Mouse (Mus musculus): ENCODE results near the gene Tbc1d14. TPM values are rescaled to one million over a fixed set of nuclear protein-coding genes. Genes with fewer than 3 reads are reported as not detected.

Gene Tbc1d14
- 82.3 and 95.9 TPM in 2 replicates for polyA plus RNA-seq (2012; rRNA removed)

DNA sequence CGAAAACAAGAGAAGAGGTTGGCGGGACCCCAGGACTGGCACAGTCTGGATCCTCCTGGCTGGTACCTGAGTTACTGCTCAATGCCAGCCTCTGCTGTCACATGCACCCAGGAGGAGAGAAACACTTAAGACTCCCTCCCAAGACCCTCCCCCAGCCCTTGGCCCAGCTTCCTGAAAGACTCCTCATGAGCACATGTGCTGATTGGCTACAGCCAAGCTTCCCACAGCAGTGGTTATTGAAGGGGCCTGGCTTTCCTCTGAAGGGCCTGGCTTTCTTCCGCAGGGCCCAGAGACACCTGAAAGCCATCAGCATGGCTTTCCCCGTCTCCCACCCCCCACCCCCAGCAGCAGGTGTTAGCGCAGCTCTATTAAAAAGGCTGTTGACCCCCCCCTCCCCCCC, at the start of gene Tbc1d14:
Tbc1d14 (minus strand) TSS at position 101 of the 400 bp plus-strand sequence.

DNA sequence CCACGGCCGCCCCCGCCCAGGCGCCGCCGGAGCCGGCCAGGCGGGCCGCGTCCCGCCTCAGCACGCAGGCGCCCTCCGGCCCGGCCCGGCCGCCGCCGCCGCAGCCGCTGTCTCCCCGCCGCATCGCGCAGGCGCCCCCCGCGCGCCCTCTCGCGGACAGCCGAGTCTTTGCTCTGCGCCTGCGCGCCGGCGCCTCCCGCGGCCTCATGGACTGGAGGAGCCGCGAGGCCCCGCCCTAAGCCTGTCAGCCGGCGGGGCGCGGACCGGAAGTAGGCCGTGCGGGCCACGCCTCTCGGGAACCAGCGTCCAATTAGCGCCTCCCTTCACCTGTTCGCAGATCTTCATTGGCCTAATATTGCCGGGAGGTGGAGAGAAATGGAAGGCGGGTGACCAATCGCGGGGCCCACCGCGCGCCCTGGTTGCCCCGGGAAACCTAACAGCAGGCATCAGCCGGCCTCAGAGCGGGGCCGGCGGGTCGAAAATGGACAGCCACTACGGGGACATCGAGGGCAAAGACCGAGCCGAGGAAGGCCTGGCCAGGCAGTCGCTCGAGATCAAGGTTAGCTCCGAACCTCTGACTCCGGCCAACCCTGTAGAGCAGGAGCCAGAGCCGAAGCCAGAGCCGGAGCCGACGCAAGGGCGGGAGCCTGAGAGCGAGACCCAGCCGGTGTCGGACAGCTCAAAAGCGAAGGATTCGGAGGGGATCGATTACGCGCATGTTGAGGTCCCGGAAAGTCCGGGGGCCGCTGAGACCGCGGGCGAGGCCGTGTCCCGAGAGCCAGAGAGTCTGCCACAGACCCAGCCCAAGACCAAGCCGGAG, 108.7 kb downstream of the Tbc1d14 start, which contains the start of the genes Tada2b and Ccdc96:
Tada2b (minus strand) TSS at position 115 of the 820 bp plus-strand sequence.
Ccdc96 (plus strand) TSS at position 418 of the 820 bp plus-strand sequence.

DNA sequence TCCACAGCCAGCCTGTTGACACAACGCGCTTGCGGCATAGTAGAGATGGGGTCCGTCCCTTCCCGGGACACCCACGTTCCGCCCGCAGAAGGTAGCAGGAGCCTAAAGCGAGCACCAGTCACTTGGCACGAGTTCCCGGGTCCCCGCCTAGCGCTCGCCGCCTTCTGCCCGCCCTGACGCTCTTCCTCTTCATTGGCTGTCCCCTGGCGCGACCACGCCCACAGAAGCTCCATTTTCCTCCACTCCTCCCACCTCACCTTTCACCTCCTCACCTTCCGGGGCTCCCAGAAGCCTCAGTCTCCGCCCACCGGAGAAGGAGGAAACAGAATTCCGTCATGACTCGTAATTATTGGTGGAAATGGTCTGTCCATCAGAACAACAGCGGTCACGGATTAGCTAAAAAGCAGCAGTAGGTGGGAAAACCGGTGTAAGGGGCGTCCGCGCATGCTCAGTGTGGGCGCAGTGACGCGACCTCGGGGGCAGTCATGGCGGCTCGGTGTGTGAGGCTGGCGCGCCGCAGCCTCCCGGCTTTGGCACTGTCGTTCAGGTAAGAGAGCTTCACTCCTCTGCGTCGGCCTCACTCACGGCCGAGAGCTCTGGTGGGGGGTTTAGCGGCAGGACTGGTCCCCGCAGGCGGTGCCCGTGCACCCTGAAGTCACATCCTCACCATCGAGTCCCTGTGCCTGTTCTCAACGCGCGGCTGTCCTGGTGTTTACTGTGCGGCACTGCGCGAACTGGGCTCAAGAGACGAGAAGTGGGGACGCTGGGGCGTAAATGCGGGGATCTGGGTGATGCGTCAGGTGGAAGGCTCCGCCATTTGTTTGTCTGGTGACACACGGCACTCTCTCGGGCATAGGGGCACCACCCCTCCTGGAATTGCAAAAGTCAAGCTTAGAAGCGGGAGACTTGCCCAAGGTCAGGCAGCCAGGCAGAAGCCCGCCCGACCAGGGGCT, 128.1 kb downstream of the Tbc1d14 start, which contains the start of gene Grpel1:
Grpel1 (plus strand) TSS at position 290 of the 953 bp plus-strand sequence.

Other genes starting within 250 kb of the Tbc1d14 start
- gene Sorcs2, start 195.1 kb downstream of the Tbc1d14 start, polyA plus RNA-seq (2012; rRNA removed) = 13.3 and 19.3 TPM in 2 replicates
- gene Grpel1, start 128.3 kb downstream of the Tbc1d14 start, polyA plus RNA-seq (2012; rRNA removed) = 22.6 and 23.4 TPM in 2 replicates
- 15.4 and 16.0 TPM in 2 replicates for gene Tada2b, start 109.0 kb downstream of the Tbc1d14 start, polyA plus RNA-seq (2012; rRNA removed)
- gene Ccdc96, start 108.7 kb downstream of the Tbc1d14 start, polyA plus RNA-seq (2012; rRNA removed) = 2.7 and 2.9 TPM in 2 replicates
- gene D5Ertd579e, start 102.7 kb upstream of the Tbc1d14 start, polyA plus RNA-seq (2012; rRNA removed) = 40.1 and 48.8 TPM in 2 replicates
- gene Bloc1s4, start 155.4 kb upstream of the Tbc1d14 start, polyA plus RNA-seq (2012; rRNA removed) = 23.8 and 24.9 TPM in 2 replicates
- 204 and 217 TPM in 2 replicates for gene Mrfap1, start 203.5 kb upstream of the Tbc1d14 start, polyA plus RNA-seq (2012; rRNA removed)
- 13.7 and 16.2 TPM in 2 replicates for gene Man2b2, start 237.4 kb upstream of the Tbc1d14 start, polyA plus RNA-seq (2012; rRNA removed)

All from central nervous system, embryonic 14 days (tissue).